Mouse (Mus musculus) left cerebral cortex, postnatal 14 days (tissue): ENCODE data around the gene Zfp661. TPM values are rescaled to one million over a fixed set of nuclear protein-coding genes. Genes with fewer than 3 reads are reported as not detected.

Source experiments
- DNase-seq, 2 experiments: peaks; one replicate each; pipeline ENCODE4 v3.0.0; 2021 to 2022; ENCODE audit warnings: low spot score in 2 of 2, mixed read lengths in 1 of 2
- intact Hi-C: fragments of 180-260 bp; cut with DNase I; formaldehyde crosslinking; loops from one replicate; pipeline ENCODE4 v1.15.1; 2025
- total RNA-seq, 2 experiments: library from RNA; stranded (reverse); gene quantifications; 2 replicates each; pipeline ENCODE4 v1.2.3; 2021

The Zfp661 gene
- total RNA-seq, 2 experiments from 2014 or later, result 7.4 to 7.7 TPM

DNA sequence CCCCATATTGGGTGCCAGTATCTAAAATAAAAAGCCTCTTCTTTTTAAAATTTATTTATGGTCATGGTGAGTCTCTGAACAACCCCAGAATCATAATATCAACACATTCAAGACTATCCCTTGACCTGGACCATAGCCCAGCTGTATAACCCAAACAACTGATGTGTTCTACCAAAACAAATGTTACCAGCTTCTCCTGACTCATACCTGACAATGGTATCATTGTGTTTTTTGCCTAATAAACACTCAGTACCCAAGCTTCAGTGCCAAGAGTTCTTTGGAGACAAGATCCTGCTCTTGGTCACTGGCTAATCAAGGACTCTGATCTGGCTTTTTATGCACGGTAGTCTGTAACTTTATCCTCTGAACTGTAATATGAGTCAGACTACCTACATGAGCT is 13.6 kb downstream of the Zfp661 start:
- intact Hi-C loops, result no loop called here

DNA sequence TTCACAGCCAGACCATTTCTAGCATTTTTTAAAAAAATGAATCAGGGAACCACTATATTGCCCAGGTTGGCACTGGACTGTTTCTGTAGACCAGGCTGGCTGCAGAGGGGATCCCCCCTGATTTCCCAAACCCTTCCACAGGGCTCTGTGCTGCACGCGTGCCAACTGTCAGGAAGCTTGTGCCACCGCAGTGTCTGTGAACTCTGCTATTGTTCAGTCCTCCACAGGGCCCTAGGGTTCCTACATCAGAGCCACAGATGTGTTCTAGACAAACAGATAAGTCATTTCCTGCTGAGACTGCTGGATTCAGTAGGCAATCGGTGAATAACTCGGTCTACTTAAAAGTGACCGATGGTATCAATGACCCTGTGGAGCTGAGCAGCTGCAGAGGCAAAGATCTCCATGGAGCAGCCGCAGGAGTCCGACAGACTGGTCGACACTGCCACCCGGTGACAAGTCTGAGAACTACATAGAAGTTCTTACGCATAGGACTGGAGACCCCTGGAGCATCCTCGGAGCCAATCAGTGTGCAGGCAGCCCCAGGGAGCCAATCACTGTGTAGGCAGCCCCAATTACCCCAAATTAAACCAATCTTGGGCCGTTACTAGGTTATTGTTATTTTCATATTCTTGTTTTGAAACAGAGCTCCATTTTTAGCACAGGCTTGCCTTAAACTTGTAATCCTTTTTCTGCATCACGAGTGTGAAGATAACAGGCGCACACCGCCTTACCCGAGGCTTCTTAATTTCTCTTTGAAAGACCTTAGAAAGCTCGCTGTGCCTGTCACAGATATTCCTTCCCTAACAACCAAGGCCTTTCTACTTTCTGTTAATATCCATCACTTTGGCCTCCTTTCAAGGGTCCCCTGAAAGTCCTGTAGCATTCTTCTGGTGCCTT is 27.6 kb downstream of the Zfp661 start:
- peak; percentile 98 for DNase-seq
- intact Hi-C loops, result loop anchor here (1.0 to 5.0 kb wide), 3 partner anchors 52 to 197 kb away; partner anchors contain the start of gene Adra2b

More for the DNA sequence above, 13.6 kb downstream of the Zfp661 start:
- DNase-seq, result no peak

DNA sequence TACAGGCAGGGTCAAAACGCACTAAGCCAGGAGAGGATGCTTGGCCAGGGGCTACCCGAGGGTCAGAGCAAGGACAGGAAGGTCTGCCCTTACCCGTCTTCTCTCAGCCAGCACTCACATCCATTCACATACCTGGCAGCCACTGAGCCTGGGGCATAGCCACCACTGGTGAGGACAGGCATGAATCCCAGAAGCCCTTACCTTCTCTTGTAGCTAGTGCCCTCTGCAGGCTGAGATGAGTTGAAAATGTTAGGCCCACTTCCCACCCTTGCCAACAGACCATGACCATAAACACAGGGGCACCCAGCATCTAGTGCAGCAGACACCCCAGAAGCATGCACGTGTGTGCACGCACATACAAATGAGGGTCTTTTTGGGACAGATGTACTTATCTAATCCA is 35.8 kb downstream of the Zfp661 start:
- peak; percentile 59 to 60 for DNase-seq
- intact Hi-C loops, result loop anchor here (2.0 to 5.0 kb wide), 2 partner anchors 44 to 104 kb away; no protein-coding TSS in a partner anchor

DNA sequence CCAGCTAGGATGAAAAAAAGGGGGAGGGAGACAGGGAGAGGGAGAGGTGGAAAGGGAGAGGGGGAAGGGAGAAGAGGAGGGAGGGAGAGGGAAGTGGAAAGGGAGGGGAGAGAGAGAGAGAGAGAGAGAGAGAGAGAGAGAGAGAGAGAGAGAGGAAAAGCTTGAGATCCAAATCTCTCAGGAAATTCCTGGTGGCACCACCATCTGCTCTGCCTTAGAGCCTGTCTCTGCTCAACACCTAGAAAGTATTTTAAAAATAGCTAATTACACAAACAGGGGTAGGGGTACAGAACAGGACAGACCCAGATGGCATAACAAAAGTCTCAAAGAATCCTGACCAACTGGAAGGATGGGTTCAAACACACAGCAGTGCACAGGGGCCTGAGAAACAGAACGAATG is 36.4 kb downstream of the Zfp661 start:
- intact Hi-C loops, result loop anchor here (2.0 to 5.0 kb wide), 2 partner anchors 44 to 103 kb away; no protein-coding TSS in a partner anchor
- DNase-seq, result no peak

DNA sequence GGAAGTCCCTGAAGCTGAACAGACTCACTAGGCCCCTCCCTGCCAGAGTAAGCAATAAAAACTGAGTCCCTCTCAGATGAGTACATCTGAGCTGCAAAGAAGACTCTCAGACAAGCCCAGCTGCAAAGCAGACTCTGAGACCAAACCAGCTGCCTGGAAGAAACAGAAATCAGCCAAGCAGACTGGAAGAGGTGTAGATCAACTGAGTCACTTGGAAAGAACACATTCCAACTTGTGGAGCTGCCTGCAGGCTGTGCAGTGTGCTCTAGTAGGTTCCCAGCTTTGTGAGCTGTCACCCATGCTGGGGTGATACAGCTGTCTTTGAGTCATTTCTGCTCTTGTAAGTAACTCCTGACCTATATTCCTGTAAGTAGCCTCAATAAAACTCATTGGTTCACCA is 37.2 kb downstream of the Zfp661 start:
- intact Hi-C loops, result loop anchor here (2.0 to 5.0 kb wide), 2 partner anchors 43 to 102 kb away; no protein-coding TSS in a partner anchor
- no peak for DNase-seq

DNA sequence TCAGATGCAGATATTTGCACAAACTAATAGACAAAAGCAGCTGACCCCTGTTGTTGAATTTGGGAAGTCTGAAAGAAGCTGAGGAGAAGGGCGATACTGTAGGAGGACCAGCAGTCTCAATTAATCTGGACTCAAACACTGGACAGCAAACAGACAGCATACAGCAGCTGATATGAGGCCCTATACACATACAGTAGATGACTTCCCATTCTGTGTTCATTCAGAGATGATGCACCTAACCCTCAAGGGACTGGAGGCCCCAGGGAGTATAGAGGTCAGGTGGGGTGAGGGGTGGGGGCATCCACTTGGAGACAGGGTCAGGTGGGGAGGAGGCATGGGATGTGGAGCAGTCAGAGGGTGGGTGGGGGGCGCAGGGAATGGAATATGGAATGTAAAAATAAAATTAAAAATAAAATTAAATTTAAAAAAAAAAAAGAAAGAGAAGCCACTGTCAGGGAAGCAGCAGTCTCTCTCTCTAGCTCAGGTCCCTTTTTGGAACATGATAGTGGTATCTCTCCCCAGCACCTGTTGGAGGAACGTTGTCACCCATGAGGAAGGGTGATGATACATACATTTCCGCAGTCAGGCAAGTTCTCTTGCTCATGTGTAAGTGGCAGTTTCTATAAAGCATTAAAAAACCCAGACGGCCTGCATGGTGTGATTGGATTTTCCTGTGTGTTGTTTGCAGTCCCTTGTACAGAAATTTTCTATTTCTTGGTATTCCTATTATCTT is 38.4 kb downstream of the Zfp661 start:
- no peak for DNase-seq
- intact Hi-C loops, result no loop called here

DNA sequence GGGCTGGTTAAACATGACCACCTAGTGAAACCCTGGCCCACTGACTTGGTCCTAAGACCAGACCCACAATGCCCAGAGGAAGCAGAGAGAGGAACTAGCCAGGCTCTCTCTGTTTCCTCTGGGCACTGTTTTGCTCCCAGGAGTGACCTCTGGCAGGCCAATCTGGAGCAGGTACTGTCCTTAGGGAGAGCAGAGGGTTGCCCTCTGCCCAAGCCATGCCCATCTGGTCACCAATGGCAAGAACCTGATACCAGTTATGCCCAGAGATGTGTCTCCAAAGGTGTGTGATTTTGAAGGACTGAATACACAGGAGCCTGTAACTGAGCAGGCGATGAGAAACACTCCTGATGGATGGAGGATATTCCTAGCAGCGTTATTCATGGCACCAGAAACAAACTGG is 45.2 kb downstream of the Zfp661 start:
- intact Hi-C loops, result no loop called here

DNA sequence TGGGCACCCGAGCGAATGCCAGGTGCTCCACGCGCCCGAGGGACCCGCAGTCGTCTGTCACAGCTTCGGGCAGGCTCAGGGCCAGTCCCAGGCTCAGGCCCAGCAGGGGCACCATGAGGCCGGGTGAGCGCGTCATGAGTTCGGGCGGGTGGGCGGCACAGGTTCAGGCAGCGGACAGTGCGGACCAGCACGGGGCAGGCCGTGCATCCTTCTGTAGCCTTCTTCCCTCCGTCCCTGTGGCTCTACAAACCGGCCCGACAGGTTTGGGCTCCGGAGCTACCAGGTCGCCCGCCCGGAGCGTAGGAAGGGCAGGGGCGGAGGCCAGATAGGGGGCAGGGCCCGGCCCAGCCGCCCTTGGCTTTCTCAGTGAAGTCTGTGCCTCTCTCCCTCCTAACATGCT is 45.7 kb downstream of the Zfp661 start, which contains the start of gene Prom2:
Gene Prom2 (minus strand): TSS at position 283 of the 400 bp plus-strand sequence.
- intact Hi-C loops, result no loop called here

More for the DNA sequence above, 45.2 kb downstream of the Zfp661 start:
- no peak for DNase-seq

DNA sequence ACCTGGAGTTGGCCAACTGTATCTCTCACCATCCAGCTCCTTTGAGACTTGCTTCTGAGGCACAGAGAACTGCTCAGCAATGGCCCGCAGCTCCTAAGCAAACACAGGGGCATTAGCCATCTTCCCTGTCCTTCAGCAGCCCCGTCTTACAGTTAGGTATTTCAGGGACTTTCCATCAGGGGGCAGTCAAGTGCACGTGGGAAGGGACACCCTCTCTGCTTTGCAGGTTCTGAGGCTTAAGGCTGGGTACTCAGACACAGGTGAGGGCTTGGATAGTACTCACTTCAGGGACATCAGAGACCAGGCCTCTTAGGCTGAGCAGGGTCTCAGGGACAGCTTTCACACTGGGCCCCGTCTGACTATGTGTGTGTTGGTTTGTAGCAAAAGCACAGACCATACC is 47.4 kb downstream of the Zfp661 start:
- peak in 1 of 2 experiments; percentile 44 for DNase-seq
- intact Hi-C loops, result no loop called here

More for the DNA sequence above, 45.7 kb downstream of the Zfp661 start, which contains the start of gene Prom2:
- no peak for DNase-seq

DNA sequence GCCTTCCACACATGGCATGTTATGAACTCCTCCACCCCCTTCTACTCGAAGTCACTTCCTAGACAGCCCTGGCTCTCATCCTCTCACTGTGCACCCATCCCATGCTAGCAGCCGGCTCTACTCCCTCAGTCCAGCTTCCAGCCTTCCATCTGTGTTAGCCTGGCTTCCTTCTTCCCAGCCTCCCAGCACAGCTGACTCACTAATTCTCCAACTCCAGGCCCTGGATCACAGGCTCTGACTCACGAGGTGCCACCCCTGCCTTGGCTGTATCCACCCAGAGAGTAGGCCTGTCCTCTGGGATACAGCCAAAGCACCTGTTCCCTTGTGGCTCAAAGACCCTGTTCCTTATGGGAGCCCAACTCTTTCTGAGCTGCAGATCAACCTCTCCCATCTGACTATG is 49.3 kb downstream of the Zfp661 start:
- intact Hi-C loops, result no loop called here
- DNase-seq, result peak in 1 of 2 experiments; percentile 30

DNA sequence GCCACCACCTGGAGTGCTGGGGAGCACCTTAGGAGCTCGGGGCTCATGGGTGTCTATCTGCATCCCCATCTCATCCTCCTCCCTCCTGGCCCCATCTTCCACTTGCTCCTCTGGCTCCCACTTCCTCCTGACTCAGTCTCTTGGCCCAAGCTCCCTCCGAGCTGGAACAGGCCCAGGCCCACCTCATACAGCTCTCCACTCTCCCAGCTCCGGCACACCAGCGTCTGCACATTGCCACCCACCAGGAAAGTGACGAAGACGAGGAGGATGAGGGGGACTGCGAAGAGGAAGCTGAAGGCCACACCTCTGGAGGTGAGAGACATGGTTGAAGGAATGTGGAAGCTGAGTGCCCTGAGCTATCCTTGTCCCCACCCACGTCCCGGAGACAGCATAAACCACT is 51.5 kb downstream of the Zfp661 start:
- intact Hi-C loops, result no loop called here
- DNase-seq, result peak; percentile 38 to 69

DNA sequence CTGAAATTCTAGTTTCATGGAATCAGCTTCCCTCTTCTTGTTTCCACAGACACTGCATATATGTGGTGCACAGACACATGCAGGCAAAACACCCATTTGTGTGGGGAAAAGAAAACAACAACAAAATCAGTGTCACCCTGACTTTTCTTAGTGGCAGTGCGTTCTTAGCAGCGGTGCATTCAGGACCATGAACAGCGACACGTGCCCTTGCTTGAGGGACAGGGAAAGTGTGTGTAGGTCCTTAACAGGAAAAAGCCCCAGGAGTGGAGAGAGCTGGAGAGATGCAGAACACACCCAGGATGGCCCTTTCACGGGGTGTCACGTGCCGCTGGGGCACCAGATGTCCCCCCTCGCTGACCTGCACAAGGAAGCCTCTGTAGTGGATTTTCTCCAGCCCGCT is 54.5 kb downstream of the Zfp661 start:
- no peak for DNase-seq
- intact Hi-C loops, result no loop called here

DNA sequence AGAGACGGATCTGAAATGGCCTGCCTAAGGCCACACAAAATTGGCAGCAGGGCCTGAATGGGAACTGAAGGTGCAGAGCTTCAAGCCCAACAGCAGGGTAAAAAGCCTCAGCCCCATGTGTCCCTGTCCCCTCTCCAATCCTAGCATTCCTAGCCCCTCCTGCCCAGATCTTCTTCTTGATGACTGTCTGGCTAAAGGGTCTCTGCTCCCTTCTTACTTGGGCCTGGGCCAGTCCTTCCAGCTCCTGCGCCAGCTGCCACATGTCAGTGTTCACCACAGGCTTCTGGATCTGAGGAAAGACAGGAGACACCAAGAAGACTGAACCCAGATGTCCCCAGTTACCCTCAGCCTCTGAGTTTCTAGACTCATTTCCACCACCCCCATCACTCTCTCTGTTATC is 55.3 kb downstream of the Zfp661 start:
- intact Hi-C loops, result no loop called here
- no peak for DNase-seq

DNA sequence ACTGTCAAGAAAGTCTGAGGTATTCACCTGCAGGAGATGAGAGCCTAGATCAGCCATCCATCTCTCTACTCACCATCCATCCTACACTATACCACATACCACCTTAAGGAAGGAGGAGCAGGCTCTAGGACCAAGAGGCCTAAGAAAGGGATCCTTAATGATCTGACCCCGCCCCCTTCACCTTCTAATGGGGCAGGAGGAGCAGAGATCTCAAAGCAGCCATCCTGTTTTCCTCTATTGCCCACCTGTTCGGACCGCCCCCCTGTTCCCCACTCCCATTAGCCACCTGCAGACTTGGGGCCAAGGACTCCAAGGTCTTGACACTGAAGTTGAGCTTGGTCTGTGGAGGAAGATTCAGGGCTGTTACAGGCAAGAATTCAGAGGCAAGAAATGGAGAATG is 56.5 kb downstream of the Zfp661 start:
- intact Hi-C loops, result no loop called here
- DNase-seq, result no peak

DNA sequence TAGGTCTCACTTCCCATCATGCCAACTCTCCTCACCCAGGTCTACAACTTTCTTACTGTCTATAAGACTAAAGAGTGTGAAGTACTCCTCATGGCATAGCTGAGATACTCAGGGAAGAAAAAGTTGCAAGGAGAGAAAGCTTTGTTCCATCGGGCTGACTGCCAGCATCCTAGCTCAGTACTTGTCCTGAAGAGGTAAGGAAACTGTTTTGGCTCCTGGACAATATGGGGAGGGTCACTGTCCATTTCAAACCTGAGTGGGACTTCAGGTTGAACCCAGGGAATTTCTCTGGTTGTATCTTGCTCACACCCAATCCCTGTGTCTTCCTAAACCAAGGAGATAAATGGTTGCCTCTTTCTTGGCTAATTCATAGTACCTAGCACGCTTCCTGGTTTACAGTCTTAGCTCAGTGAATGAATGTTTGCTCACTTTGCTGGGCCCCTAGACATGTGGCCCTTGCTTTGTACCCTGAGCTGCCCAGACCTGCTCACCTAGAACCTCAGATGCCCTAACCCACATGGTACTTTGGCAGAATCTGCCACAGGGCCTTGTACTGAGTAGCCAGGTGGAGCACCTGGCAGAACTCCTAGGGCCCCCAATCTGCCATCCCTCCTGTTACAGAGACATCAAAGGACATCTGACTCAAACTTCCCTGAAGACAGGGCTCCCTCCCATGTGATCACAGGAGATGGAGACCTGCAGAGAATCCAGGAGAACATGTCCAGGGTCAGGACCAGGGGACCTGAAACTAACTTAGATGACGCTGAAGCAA is 61.7 kb downstream of the Zfp661 start:
- intact Hi-C loops, result no loop called here
- no peak for DNase-seq

Other genes starting within 250 kb of the Zfp661 start
- not detected for gene Astl, start 248.5 kb downstream of the Zfp661 start, total RNA-seq
- gene Adra2b, start 223.9 kb downstream of the Zfp661 start, total RNA-seq, result under 1 TPM; 0.42 to 0.46 TPM
- gene Gpat2, start 161.9 kb downstream of the Zfp661 start, total RNA-seq, result under 1 TPM; 0.22 to 0.25 TPM
- 10 to 100 TPM; 16.7 to 17.6 TPM for gene Fahd2a, start 142.5 kb downstream of the Zfp661 start, total RNA-seq
- gene Kcnip3, start 65.0 kb downstream of the Zfp661 start, total RNA-seq, result 10 to 100 TPM; 81.4 to 96.2 TPM
- under 1 TPM; 0.08 to 0.18 TPM for gene Prom2, start 45.6 kb downstream of the Zfp661 start, total RNA-seq
- gene Mrps5, start 128 bp upstream of the Zfp661 start, total RNA-seq, result 100 to 1,000 TPM in 1 of 2 experiments, 10 to 100 TPM in 1; 84.7 to 103 TPM
- gene Mal, start 69.6 kb upstream of the Zfp661 start, total RNA-seq, result 10 to 100 TPM; 21.4 to 46.7 TPM
- gene Mall, start 142.8 kb upstream of the Zfp661 start, total RNA-seq, result 1 to 10 TPM in 1 of 2 experiments, under 1 TPM in 1; 0.80 to 1.2 TPM
- 10 to 100 TPM; 17.6 to 20.1 TPM for gene Nphp1, start 201.8 kb upstream of the Zfp661 start, total RNA-seq
- 10 to 100 TPM; 46.8 to 49.7 TPM for gene Mtln, start 205.4 kb upstream of the Zfp661 start, total RNA-seq
- gene Bub1, start 244.8 kb upstream of the Zfp661 start, total RNA-seq, result 1 to 10 TPM in 1 of 2 experiments, under 1 TPM in 1; 0.63 to 1.3 TPM